Mouse (Mus musculus) CD8-positive naive resting alpha-beta T cell, adult 57 days (primary cell): Measurements from ENCODE around the gene 6720489N17Rik. TPM values are rescaled to one million over a fixed set of nuclear protein-coding genes. Genes with fewer than 3 reads are reported as not detected.

Source experiments
- total RNA-seq: library from RNA; stranded (reverse); gene quantifications from one replicate; pipeline ENCODE4 v1.2.4, GENCODE M21; 2023

The 6720489N17Rik gene
- total RNA-seq = 2.8 TPM

DNA sequence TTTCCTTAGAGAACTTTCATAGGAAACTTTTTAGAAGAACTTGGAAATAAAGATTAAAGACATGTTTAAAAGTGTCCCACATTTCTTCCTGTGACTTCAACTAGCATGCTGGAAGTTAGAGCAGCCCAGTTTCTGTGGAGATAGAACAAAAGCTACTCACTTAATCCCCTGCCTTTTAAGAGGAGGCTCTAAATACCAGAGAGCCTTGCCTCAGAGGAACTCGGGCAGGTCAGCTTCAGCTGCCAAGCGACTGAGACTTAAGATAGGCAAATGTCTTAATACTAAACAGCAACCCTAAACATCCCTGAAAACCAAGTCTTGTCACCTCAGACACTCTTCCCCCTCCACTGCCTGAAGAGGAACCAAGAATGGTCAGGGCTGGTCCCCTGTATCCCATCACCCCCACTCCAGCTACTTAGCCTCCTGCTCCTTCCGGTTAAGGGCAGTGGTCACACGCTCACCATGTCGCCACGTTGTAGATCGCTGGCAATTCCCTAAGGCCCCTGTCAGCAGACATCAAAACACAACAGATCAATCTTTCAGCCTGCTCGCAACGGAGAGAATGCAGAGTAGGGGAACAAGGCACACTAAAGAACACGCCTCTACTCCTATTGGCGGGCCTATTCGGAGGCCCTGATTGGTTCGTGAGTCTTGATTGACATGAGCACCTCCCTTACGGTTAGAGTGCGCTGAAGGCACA is at the start of gene 6720489N17Rik:
6720489N17Rik (minus strand) TSS at position 606 of the 700 bp plus-strand sequence.

DNA sequence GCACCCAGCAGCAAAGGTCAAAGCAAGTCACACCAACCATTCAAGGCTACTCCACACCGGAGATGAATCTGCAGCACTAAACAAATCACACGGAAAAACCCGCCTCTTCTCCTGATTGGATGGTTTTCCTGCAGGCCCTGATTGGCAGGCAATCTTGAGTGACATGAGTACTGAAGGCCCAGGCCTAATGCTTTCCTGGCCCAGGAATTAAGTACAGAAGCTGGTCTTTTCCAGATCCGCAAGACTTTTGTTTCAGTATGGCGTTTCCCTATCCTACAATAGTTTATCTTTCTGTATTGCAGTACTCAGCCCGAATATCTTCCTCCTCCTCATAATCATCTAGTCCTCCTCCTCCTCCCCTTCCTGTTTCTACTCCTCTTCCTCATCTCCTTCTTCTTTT is 52.9 kb downstream of the 6720489N17Rik start, which contains the start of gene Zfp934:
Zfp934 (minus strand) TSS at position 101 of the 400 bp plus-strand sequence.

DNA sequence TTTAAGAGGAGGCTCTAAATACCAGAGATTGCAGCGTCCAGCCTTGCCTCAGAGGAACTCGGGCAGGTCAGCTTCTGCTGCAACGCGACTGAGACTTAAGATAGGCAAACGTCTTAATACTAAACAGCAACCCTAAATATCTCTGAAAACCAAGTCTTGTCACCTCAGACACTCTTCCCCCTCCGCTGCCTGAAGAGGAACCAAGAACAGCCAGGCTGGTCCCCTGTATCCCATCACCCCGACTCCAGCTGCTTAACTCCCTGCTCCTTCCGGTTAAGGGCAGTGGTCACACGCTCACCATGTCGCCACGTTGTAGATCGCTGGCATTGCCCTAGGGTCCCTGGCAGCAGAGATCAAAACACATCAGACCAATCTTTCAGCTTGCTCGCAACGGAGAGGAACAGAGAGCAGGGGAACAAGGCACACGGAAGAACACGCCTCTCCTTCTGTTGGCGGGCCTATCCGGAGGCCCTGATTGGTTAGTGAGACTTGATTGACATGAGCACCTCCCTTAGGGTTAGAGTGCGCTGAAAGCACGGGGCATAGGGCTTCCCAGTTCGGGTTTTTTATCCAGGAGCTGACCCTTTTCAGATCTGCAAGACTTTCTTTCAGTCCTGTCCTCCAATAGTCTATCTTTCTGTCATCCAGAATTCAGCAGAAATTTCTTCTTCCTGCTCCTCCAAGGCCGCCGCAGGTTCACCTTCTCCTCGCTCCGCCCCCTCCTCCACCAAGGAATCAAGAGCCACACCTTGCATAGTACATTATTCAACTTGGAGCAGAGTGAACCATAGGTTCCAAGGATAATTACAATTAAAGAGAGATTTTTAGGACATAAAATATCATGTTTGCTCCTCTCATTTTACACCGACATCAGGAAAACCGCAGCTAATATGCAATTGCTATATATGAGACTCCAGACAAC is 65.5 kb downstream of the 6720489N17Rik start, which contains the start of gene Zfp935:
Zfp935 (minus strand) TSS at position 323 of the 922 bp plus-strand sequence.

Other genes with a start within 250 kb of the 6720489N17Rik start
- 0.61 TPM for gene Gm3604, start 241.0 kb downstream of the 6720489N17Rik start, total RNA-seq
- 13.1 TPM for gene Gm49359, start 157.3 kb downstream of the 6720489N17Rik start, total RNA-seq
- not detected for gene Zfp935, start 65.7 kb downstream of the 6720489N17Rik start, total RNA-seq
- 13.9 TPM for gene Zfp934, start 53.0 kb downstream of the 6720489N17Rik start, total RNA-seq
- 11.1 TPM for gene Platr25, start 136.5 kb upstream of the 6720489N17Rik start, total RNA-seq
- 2.1 TPM for gene Gm5141, start 161.6 kb upstream of the 6720489N17Rik start, total RNA-seq
- not detected for gene Fbp2, start 234.2 kb upstream of the 6720489N17Rik start, total RNA-seq